Mouse (Mus musculus): ENCODE measurements around the gene Rdh8.

- TF ChIP-seq CTCF (conservative IDR thresholded peaks at IDR 0.05; ENCODE audit: insufficient read depth, insufficient read length, low read depth, low read length) (no peak), POLR2A (IDR thresholded peaks at IDR 0.05; ENCODE audit: low read depth, low read length) (no peak)
Observed at GRCm38 (mm10) chr9:20872991-20873390, 54.7 kb downstream of the Rdh8 start.
